Mouse (Mus musculus) hindbrain, embryonic 15.5 days (tissue): ENCODE data around the gene Tbcb. TPM values are rescaled to one million over a fixed set of nuclear protein-coding genes. Genes with fewer than 3 reads are reported as not detected.
A peak's percentile ranks its signal among the peaks of the same experiment; 100 is the strongest.
"Not testable (repeated sequence)": the region's sequence is repeated elsewhere in the genome, so short reads cannot be mapped to it uniquely, and the experiment has no call there.

ENCODE experiments used
- ATAC-seq: fragments of 200-750 bp; cut with Nextera tagmentation; 2 replicates; pipeline ENCODE4 v1.8.0; 2017; ENCODE audit warnings: low read depth, moderate number of reproducible peaks, moderate TSS enrichment; ENCODE audit not compliant: low FRiP score
- H3K27ac ChIP-seq: fragments of 300-500 bp; sonication (generic); replicated peaks from 2 replicates; pipeline ENCODE4 v1.5.1; 2015; ENCODE audit warnings: mild to moderate bottlenecking, inconsistent platforms
- H3K27me3 ChIP-seq: fragments of 300-500 bp; sonication (generic); 2 replicates; pipeline ENCODE4 v1.6.1; 2015; ENCODE audit warnings: control low read depth, inconsistent platforms
- H3K36me3 ChIP-seq: fragments of 300-500 bp; sonication (generic); 2 replicates; pipeline ENCODE4 v1.6.1; 2015; ENCODE audit warnings: control low read depth, inconsistent platforms
- H3K4me1 ChIP-seq: fragments of 300-500 bp; sonication (generic); replicated peaks from 2 replicates; pipeline ENCODE4 v1.6.1; 2015; ENCODE audit warnings: control low read depth, inconsistent platforms
- H3K4me2 ChIP-seq: fragments of 300-500 bp; sonication (generic); 2 replicates; pipeline ENCODE4 v1.6.1; 2015; ENCODE audit warnings: moderate library complexity, mild to moderate bottlenecking, inconsistent platforms
- H3K4me3 ChIP-seq: fragments of 300-500 bp; sonication (generic); 2 replicates; pipeline ENCODE4 v1.5.1; 2015; ENCODE audit warnings: mild to moderate bottlenecking, inconsistent platforms
- H3K9ac ChIP-seq: fragments of 300-500 bp; sonication (generic); 2 replicates; pipeline ENCODE4 v1.6.1; 2015; ENCODE audit warnings: inconsistent platforms
- H3K9me3 ChIP-seq: fragments of 300-500 bp; sonication (generic); 2 replicates; pipeline ENCODE4 v1.6.1; 2016; ENCODE audit warnings: control low read depth, inconsistent platforms
- WGBS: fragments of 180-500 bp; shearing (Covaris S2); methylation state at CpG from one replicate; pipeline ENCODE4 v1.1.7; 2015; 5-methylcytosine and 5-hydroxymethylcytosine counted together
- polyA plus RNA-seq: library from polyadenylated mRNA; unstranded; fragments of >200 nt; fragmentation: Nextera tagmentation; extraction: Ambion mirVana; gene quantifications from 2 replicates; pipeline ENCODE4 v1.2.1, GENCODE M21; 2015

The Tbcb gene
- polyA plus RNA-seq, 1 experiment from 2014 or later, result 435 TPM

- Histone ChIP-seq H3K4me2 (no peak overlapping the region), H3K36me3 (no peaks in the 10 kb centered on the region), H3K9me3 (no peaks in the 10 kb centered on the region), H3K27ac (no peak overlapping the region), H3K9ac (no peak overlapping the region), H3K4me3 (no peak overlapping the region), H3K4me1 (no peaks in the 10 kb centered on the region), H3K27me3 (no peaks in the 10 kb centered on the region)
- WGBS, result 89% methylated on average over 12 of the region's 12 CpGs
- no peak for ATAC-seq
Observed at GRCm38 (mm10) chr7:30251956-30252954, 20.2 kb upstream of the Tbcb start.

GRCm38 (mm10) chr7:30237374-30237773, 5.3 kb upstream of the Tbcb start:
- H3K4me2 ChIP-seq, ATAC-seq, H3K27ac ChIP-seq, H3K4me3 ChIP-seq, H3K36me3 ChIP-seq, H3K27me3 ChIP-seq, H3K9me3 ChIP-seq, H3K9ac ChIP-seq: not testable (repeated sequence)
- WGBS, result 91% methylated on average over 3 of the region's 3 CpGs
- H3K4me1 ChIP-seq, result peaks cover 12% of the 10 kb centered on the region

GRCm38 (mm10) chr7:30235625-30236024, 3.6 kb upstream of the Tbcb start, which contains the start of gene Ovol3:
TSS of gene Ovol3 (minus strand) at chr7:30235725.
- WGBS, result 84% methylated on average over 4 of the region's 4 CpGs
- H3K4me1 ChIP-seq, result peaks cover 18% of the 10 kb centered on the region
- no peak within 1 kb of the TSS for H3K4me2 ChIP-seq
- no peaks in the 10 kb centered on the region for H3K9me3 ChIP-seq
- H3K9ac ChIP-seq, result no peak within 1 kb of the TSS
- no peak for ATAC-seq
- no peak within 1 kb of the TSS for H3K27ac ChIP-seq
- no peaks in the 10 kb centered on the region for H3K27me3 ChIP-seq
- H3K4me3 ChIP-seq, result no peak within 1 kb of the TSS
- peaks cover 10% of the 10 kb centered on the region; the same call in 1 of the 2 replicates for H3K36me3 ChIP-seq

- no peaks in the 10 kb centered on the region for H3K9me3 ChIP-seq
- peaks cover 10% of the 10 kb centered on the region; the same call in 1 of the 2 replicates for H3K36me3 ChIP-seq
- H3K27ac ChIP-seq, result no peak overlapping the region
- no peaks in the 10 kb centered on the region for H3K27me3 ChIP-seq
- H3K9ac ChIP-seq, result no peak overlapping the region
- peaks cover 21% of the 10 kb centered on the region for H3K4me1 ChIP-seq
- no peak overlapping the region for H3K4me3 ChIP-seq
- ATAC-seq, result no peak
- 94% methylated on average over 8 of the region's 8 CpGs for WGBS
- H3K4me2 ChIP-seq, result no peak overlapping the region
Observed at GRCm38 (mm10) chr7:30235091-30235490, 3.0 kb upstream of the Tbcb start.

- WGBS, result 92% methylated on average over 15 of the region's 15 CpGs
- Histone ChIP-seq H3K9me3 (no peaks in the 10 kb centered on the region), H3K4me2 (no peak overlapping the region), H3K27ac (no peak overlapping the region), H3K9ac (no peak overlapping the region), H3K36me3 (peaks cover 13% of the 10 kb centered on the region; the same call in 1 of the 2 replicates), H3K4me1 (peaks cover 21% of the 10 kb centered on the region), H3K4me3 (no peak overlapping the region), H3K27me3 (no peaks in the 10 kb centered on the region)
- no peak for ATAC-seq
Observed at GRCm38 (mm10) chr7:30234276-30234858, 2.3 kb upstream of the Tbcb start.

GRCm38 (mm10) chr7:30233387-30233786, 1.3 kb upstream of the Tbcb start:
- ATAC-seq, result no peak
- 88% methylated on average over 20 of the region's 20 CpGs for WGBS
- Histone ChIP-seq H3K4me1 (peaks cover 21% of the 10 kb centered on the region), H3K9ac (no peak overlapping the region), H3K4me3 (peak overlapping the region; percentile 61), H3K9me3 (no peaks in the 10 kb centered on the region), H3K27me3 (no peaks in the 10 kb centered on the region), H3K4me2 (peak overlapping the region; percentile 67), H3K27ac (no peak overlapping the region), H3K36me3 (peaks cover 18% of the 10 kb centered on the region; the same call in 1 of the 2 replicates)

GRCm38 (mm10) chr7:30232631-30233148, 618 bp upstream of the Tbcb start:
- Histone ChIP-seq H3K4me2 (peak overlapping the region; percentile 67), H3K27ac (peak overlapping the region; percentile 99), H3K36me3 (peaks cover 25% of the 10 kb centered on the region; the same call in 1 of the 2 replicates), H3K27me3 (no peaks in the 10 kb centered on the region), H3K9me3 (no peaks in the 10 kb centered on the region), H3K4me1 (peaks cover 21% of the 10 kb centered on the region), H3K4me3 (peak overlapping the region; percentile 61), H3K9ac (peak overlapping the region; percentile 77)
- 6% methylated on average over 24 of the region's 24 CpGs for WGBS
- peak; percentile 19; the same call in 1 of the 2 replicates for ATAC-seq

- H3K27ac ChIP-seq, result peak overlapping the region; percentile 99
- peaks cover 21% of the 10 kb centered on the region for H3K4me1 ChIP-seq
- H3K9me3 ChIP-seq, result no peaks in the 10 kb centered on the region
- no peaks in the 10 kb centered on the region for H3K27me3 ChIP-seq
- WGBS, result under 1% methylated on average over 16 of the region's 16 CpGs
- peak overlapping the region; percentile 67 for H3K4me2 ChIP-seq
- H3K36me3 ChIP-seq, result peaks cover 34% of the 10 kb centered on the region
- peak; percentile 40 for ATAC-seq
- peak overlapping the region; percentile 77 for H3K9ac ChIP-seq
- peak overlapping the region; percentile 61 for H3K4me3 ChIP-seq
Observed at GRCm38 (mm10) chr7:30231328-30231668, 774 bp downstream of the Tbcb start.

GRCm38 (mm10) chr7:30224206-30224605, 7.9 kb downstream of the Tbcb start:
- Histone ChIP-seq H3K9me3 (no peaks in the 10 kb centered on the region), H3K27me3 (no peaks in the 10 kb centered on the region), H3K36me3 (peaks cover 54% of the 10 kb centered on the region), H3K9ac (no peak overlapping the region), H3K4me2 (no peak overlapping the region), H3K27ac (no peak overlapping the region), H3K4me3 (no peak overlapping the region), H3K4me1 (peaks cover 9% of the 10 kb centered on the region)
- no peak for ATAC-seq
- whole genome bisulfite sequencing, result 93% methylated on average over 12 of the region's 12 CpGs

- Histone ChIP-seq H3K9ac (no peak overlapping the region), H3K4me1 (peaks cover 12% of the 10 kb centered on the region), H3K36me3 (peaks cover 43% of the 10 kb centered on the region), H3K4me3 (no peak overlapping the region), H3K9me3 (no peaks in the 10 kb centered on the region), H3K4me2 (no peak overlapping the region), H3K27ac (no peak overlapping the region), H3K27me3 (no peaks in the 10 kb centered on the region)
- WGBS, result 97% methylated on average over 5 of the region's 5 CpGs
- ATAC-seq, result no peak
Observed at GRCm38 (mm10) chr7:30222205-30222604, 9.9 kb downstream of the Tbcb start.

- no peak overlapping the region for H3K4me2 ChIP-seq
- no peak overlapping the region for H3K27ac ChIP-seq
- H3K9ac ChIP-seq, result no peak overlapping the region
- H3K27me3 ChIP-seq, result no peaks in the 10 kb centered on the region
- 96% methylated on average over 3 of the region's 3 CpGs for WGBS
- H3K9me3 ChIP-seq, result no peaks in the 10 kb centered on the region
- H3K4me3 ChIP-seq, result no peak overlapping the region
- peaks cover 12% of the 10 kb centered on the region for H3K4me1 ChIP-seq
- H3K36me3 ChIP-seq, result peaks cover 36% of the 10 kb centered on the region
- ATAC-seq, result no peak
Observed at GRCm38 (mm10) chr7:30221433-30221832, 10.6 kb downstream of the Tbcb start.

GRCm38 (mm10) chr7:30220008-30220356, 12.1 kb downstream of the Tbcb start:
- Histone ChIP-seq H3K36me3 (peaks cover 21% of the 10 kb centered on the region), H3K27ac (peak overlapping the region; percentile 43), H3K4me3 (peak overlapping the region; percentile 40), H3K4me2 (peak overlapping the region; percentile 83), H3K9ac (peak overlapping the region; percentile 44), H3K9me3 (no peaks in the 10 kb centered on the region), H3K27me3 (no peaks in the 10 kb centered on the region), H3K4me1 (peaks cover 12% of the 10 kb centered on the region)
- 18% methylated on average over 11 of the region's 11 CpGs for WGBS
- ATAC-seq, result no peak
